Mouse (Mus musculus) embryonic fibroblast, embryonic 13.5 days (primary cell): ENCODE measurements around the gene Ppp1r26.

Experiments
- CTCF ChIP-seq: IDR thresholded peaks from 2 replicates; pipeline ENCODE4 v1.5.1; 2011; ENCODE audit warnings: mild to moderate bottlenecking, control low read depth, low read length, moderate library complexity, borderline replicate concordance; ENCODE audit not compliant: insufficient read depth
- POLR2A ChIP-seq: IDR thresholded peaks from 2 replicates; pipeline ENCODE4 v1.6.1; 2011; ENCODE audit warnings: low read depth, mild to moderate bottlenecking, control low read depth, low read length, moderate library complexity

DNA sequence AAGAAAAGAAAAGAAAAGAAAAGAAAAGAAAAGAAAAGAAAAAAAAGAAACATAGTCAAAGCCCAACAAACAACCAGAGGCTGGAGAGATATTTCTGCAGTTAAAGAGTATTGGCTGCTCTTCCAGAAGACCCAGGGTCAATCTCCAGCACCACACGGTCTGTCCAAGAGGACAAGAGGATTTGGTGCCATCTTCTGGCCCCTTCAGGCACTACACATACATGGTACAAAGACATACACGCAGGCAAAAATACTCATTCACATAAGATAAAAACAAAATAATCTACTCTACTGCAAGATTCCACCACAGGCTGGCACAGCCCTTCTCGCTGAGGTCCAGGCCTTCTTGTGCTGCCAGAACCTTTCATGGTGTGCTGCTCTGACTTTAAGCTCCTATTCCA lies 23.4 kb upstream of the Ppp1r26 start:
- TF ChIP-seq CTCF: 0 out of 2 replicates have a peak, but pooled peaks have one; percentile 28
- no peak for TF ChIP-seq POLR2A
